Mouse (Mus musculus) spleen, adult 2 months (tissue): ENCODE measurements around the gene Tlcd1. TPM values are rescaled to one million over a fixed set of nuclear protein-coding genes. Genes with fewer than 3 reads are reported as not detected.
A peak's percentile ranks its signal among the peaks of the same experiment; 100 is the strongest.

Experiments
- DNase-seq, 2 experiments: peaks; one replicate each; pipeline versions ENCODE4 v3.0.0 to v3.0.0-alpha.2; 2012 to 2021; ENCODE audit warnings: low spot score in 2 of 2, low read depth in 1 of 2
- H3K27ac ChIP-seq: fragments of 200-500 bp; 2 replicates; pipeline ENCODE4 v1.5.1; 2012; ENCODE audit warnings: low read length, inconsistent platforms; ENCODE audit not compliant: insufficient read depth
- H3K27me3 ChIP-seq: fragments of 200-500 bp; 2 replicates; pipeline ENCODE4 v1.6.1; 2012; ENCODE audit warnings: mild to moderate bottlenecking, moderate library complexity, low read length, inconsistent platforms; ENCODE audit not compliant: control insufficient read depth, insufficient read depth
- H3K36me3 ChIP-seq: fragments of 200-500 bp; 2 replicates; pipeline ENCODE4 v1.6.1; 2012; ENCODE audit warnings: mild to moderate bottlenecking, low read length, inconsistent platforms; ENCODE audit not compliant: control insufficient read depth, insufficient read depth
- H3K4me1 ChIP-seq: fragments of 200-500 bp; 2 replicates; pipeline ENCODE4 v1.6.1; 2011; ENCODE audit warnings: inconsistent platforms; ENCODE audit not compliant: control insufficient read depth, insufficient read depth, insufficient read length
- H3K4me3 ChIP-seq: fragments of 200-500 bp; 2 replicates; pipeline ENCODE4 v1.5.1; 2011; ENCODE audit warnings: mild to moderate bottlenecking, inconsistent platforms; ENCODE audit not compliant: insufficient read depth, insufficient read length; ENCODE audit errors: extremely low read depth
- CTCF ChIP-seq: fragments of 200-500 bp; IDR thresholded peaks from 2 replicates; pipeline ENCODE4 v1.5.1; 2011; ENCODE audit warnings: mild to moderate bottlenecking, inconsistent platforms; ENCODE audit not compliant: insufficient read depth, insufficient read length, insufficient replicate concordance; ENCODE audit errors: extremely low read depth
- POLR2A ChIP-seq: fragments of 200-500 bp; IDR thresholded peaks from 2 replicates; pipeline ENCODE4 v1.6.1; 2011; ENCODE audit warnings: low read depth, low read length, inconsistent platforms
- WGBS: fragments of 180-500 bp; shearing (Covaris S2); methylation state at CpG from one replicate; pipeline ENCODE4 v1.1.7; 2018; 5-methylcytosine and 5-hydroxymethylcytosine counted together
- polyA plus RNA-seq: library from polyadenylated mRNA; depleted of rRNA; stranded (reverse); fragments of >200 nt; gene quantifications from 2 replicates; pipeline ENCODE4 v1.2.3, GENCODE M21; 2012

The Tlcd1 gene
- polyA plus RNA-seq, 1 experiment = 10.4 TPM

GRCm38 (mm10) chr11:78160675-78161074, 15.8 kb upstream of the Tlcd1 start:
- DNase-seq = no peak
- Histone ChIP-seq H3K27ac (no peak overlapping the region), H3K4me1 (peaks cover 11% of the 10 kb centered on the region; the same call in 1 of the 2 replicates), H3K36me3 (peaks cover 11% of the 10 kb centered on the region), H3K27me3 (no peaks in the 10 kb centered on the region), H3K4me3 (no peak overlapping the region)
- 87% methylated on average over 3 of the region's 3 CpGs for WGBS
- no peak for TF ChIP-seq POLR2A
- TF ChIP-seq CTCF = no peak

DNA sequence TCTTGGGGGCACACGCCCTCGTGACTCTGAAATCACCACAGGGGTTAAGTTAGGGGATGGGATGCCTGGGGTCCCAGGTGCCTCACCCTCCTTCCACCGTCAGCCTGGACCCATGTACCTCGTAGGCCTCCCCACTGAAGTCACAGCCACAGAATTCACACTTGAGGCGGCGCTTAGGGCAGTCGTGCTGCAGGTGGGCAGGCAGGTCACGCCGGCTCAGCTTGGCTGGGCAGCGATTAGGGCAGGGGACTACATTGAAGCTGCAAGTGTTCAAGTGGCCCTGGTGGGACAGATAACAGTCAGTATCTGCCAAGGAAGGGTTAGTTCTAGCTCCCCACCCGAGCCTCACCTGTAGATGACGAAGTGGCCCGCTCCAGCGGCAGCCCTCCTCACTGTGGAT, 15.3 kb upstream of the Tlcd1 start:
- TF ChIP-seq CTCF (no peak), POLR2A (no peak)
- DNase-seq = no peak
- Histone ChIP-seq H3K4me1 (peaks cover 16% of the 10 kb centered on the region; the same call in 1 of the 2 replicates), H3K36me3 (peaks cover 11% of the 10 kb centered on the region), H3K27me3 (no peaks in the 10 kb centered on the region), H3K4me3 (no peak overlapping the region), H3K27ac (no peak overlapping the region)
- 85% methylated on average over 14 of the region's 14 CpGs for WGBS

GRCm38 (mm10) chr11:78161968-78162367, 14.5 kb upstream of the Tlcd1 start:
- Histone ChIP-seq H3K4me3 (no peak overlapping the region), H3K36me3 (peaks cover 11% of the 10 kb centered on the region), H3K27me3 (no peaks in the 10 kb centered on the region), H3K4me1 (peaks cover 17% of the 10 kb centered on the region; the same call in 1 of the 2 replicates), H3K27ac (no peak overlapping the region)
- no peak for DNase-seq
- WGBS = 32% methylated on average over 4 of the region's 4 CpGs
- no peak for TF ChIP-seq CTCF
- TF ChIP-seq POLR2A = no peak

GRCm38 (mm10) chr11:78162504-78162903, 14.0 kb upstream of the Tlcd1 start:
- H3K36me3 ChIP-seq = peaks cover 11% of the 10 kb centered on the region
- H3K27ac ChIP-seq = no peak overlapping the region
- 72% methylated on average over 6 of the region's 6 CpGs for WGBS
- TF ChIP-seq POLR2A (no peak), CTCF (no peak)
- no peak overlapping the region for H3K4me3 ChIP-seq
- H3K4me1 ChIP-seq = peaks cover 17% of the 10 kb centered on the region; the same call in 1 of the 2 replicates
- DNase-seq = no peak
- H3K27me3 ChIP-seq = no peaks in the 10 kb centered on the region

GRCm38 (mm10) chr11:78163045-78163444, 13.5 kb upstream of the Tlcd1 start:
- DNase-seq = no peak
- WGBS = 88% methylated on average over 2 of the region's 2 CpGs
- Histone ChIP-seq H3K27ac (no peak overlapping the region), H3K27me3 (no peaks in the 10 kb centered on the region), H3K4me1 (peaks cover 17% of the 10 kb centered on the region; the same call in 1 of the 2 replicates), H3K36me3 (peaks cover 11% of the 10 kb centered on the region), H3K4me3 (no peak overlapping the region)
- TF ChIP-seq CTCF (no peak), POLR2A (no peak)

DNA sequence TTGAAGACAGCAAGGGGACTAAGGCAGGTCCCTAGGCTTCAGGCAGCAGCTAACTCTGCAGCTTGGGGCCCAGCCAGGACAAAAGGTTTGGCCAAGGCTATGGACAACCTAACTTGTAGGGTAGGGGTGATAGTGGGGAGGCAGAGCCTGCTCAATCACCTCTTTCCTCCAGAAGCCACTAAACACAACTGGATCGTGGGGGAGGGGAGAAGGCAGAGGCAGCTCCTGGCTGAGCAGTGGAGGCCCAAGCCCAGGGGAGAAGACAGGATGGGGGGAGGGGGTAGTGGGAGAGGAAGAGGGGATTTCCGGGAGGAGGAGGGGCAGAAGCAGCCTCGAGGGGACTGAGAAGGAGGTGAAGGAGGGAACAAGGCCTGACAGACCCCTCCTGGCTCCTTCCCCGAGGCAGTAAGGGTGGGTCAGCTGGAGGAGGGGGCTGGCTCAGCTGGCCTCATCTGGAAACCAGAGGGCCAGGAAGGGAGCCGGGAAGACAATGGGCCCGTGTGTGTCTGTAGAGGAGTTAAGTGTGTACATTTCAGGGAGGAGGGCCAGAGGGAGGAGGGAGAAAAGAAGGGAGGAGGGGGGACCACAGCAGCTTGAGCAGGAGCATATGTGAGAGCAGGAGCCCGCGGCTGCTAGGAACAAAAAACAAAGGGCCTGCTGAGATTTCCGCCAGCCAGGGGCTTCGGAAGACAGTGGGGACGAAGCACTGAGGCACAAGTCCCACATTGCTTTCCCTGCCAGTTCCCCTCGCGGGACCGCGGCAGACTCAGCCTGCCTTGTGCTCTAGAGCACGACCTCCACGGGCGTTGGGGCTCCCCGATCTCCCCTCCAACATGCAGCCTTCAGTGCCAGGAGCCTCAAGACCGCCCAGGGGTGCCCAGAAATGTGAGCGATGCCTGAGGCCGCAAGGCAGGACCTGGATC, 12.6 kb upstream of the Tlcd1 start:
- TF ChIP-seq POLR2A (no peak), CTCF (no peak)
- H3K4me3 ChIP-seq = peak overlapping the region; percentile 89
- peak in 1 of 2 experiments; percentile 49 for DNase-seq
- H3K27ac ChIP-seq = peak overlapping the region; percentile 80
- peaks cover 20% of the 10 kb centered on the region; the same call in 1 of the 2 replicates for H3K4me1 ChIP-seq
- no peaks in the 10 kb centered on the region for H3K27me3 ChIP-seq
- peaks cover 11% of the 10 kb centered on the region for H3K36me3 ChIP-seq
- WGBS = 2% methylated on average over 22 of the region's 22 CpGs

- TF ChIP-seq POLR2A (no peak), CTCF (no peak)
- DNase-seq = no peak
- H3K27me3 ChIP-seq = no peaks in the 10 kb centered on the region
- H3K4me3 ChIP-seq = peak overlapping the region; percentile 89
- 1% methylated on average over 14 of the region's 14 CpGs for WGBS
- H3K4me1 ChIP-seq = peaks cover 20% of the 10 kb centered on the region; the same call in 1 of the 2 replicates
- H3K27ac ChIP-seq = peak overlapping the region; percentile 80
- peaks cover 10% of the 10 kb centered on the region for H3K36me3 ChIP-seq
These were observed 11.9 kb upstream of the Tlcd1 start for GRCm38 (mm10) chr11:78164604-78164923.
